Mouse (Mus musculus): ENCODE data around the gene Ankrd63. TPM values are rescaled to one million over a fixed set of nuclear protein-coding genes. Genes with fewer than 3 reads are reported as not detected.
"Not testable (repeated sequence)": the region's sequence is repeated elsewhere in the genome, so short reads cannot be mapped to it uniquely, and the experiment has no call there.

Gene Ankrd63
- total RNA-seq, 4 experiments from 2014 or later, result 0.11 to 0.84 (median 0.36) TPM

- DNase-seq, result no peak
These were observed 43.7 kb downstream of the Ankrd63 start for GRCm38 (mm10) chr2:118659998-118660452.

GRCm38 (mm10) chr2:118659493-118659892 is 44.3 kb downstream of the Ankrd63 start:
- no peak for DNase-seq

GRCm38 (mm10) chr2:118659077-118659476 is 44.7 kb downstream of the Ankrd63 start:
- peak; percentile 63 for DNase-seq

GRCm38 (mm10) chr2:118658457-118658856 is 45.3 kb downstream of the Ankrd63 start:
- no peak for DNase-seq

- DNase-seq, result no peak
These were observed 47.0 kb downstream of the Ankrd63 start for GRCm38 (mm10) chr2:118656688-118657281.

GRCm38 (mm10) chr2:118650697-118651096 is 53.1 kb downstream of the Ankrd63 start:
- not testable (repeated sequence) for DNase-seq

Other genes starting within 250 kb of the Ankrd63 start
- 100 to 1,000 TPM; 238 to 265 (median 255) TPM for gene Srp14, start 224.3 kb downstream of the Ankrd63 start, total RNA-seq (2022)
- gene Bmf, start 154.3 kb downstream of the Ankrd63 start, total RNA-seq (2022), result 10 to 100 TPM; 13.2 to 29.5 (median 19.2) TPM
- gene Bub1b, start 105.8 kb downstream of the Ankrd63 start, total RNA-seq (2022), result 1 to 10 TPM; 3.7 to 8.2 (median 4.8) TPM
- gene Pak6, start 40.7 kb downstream of the Ankrd63 start, total RNA-seq (2022), result 10 to 100 TPM; 27.0 to 35.6 (median 28.7) TPM
- 1 to 10 TPM; 2.0 to 4.1 (median 3.0) TPM for gene Plcb2, start 24.5 kb upstream of the Ankrd63 start, total RNA-seq (2022)
- 10 to 100 TPM; 36.3 to 48.6 (median 39.9) TPM for gene Inafm2, start 41.8 kb upstream of the Ankrd63 start, total RNA-seq (2022)
- gene Ccdc9b, start 58.7 kb upstream of the Ankrd63 start, total RNA-seq (2022), result 10 to 100 TPM in 2 of 4 experiments, 1 to 10 TPM in 2; 5.3 to 18.8 (median 11.2) TPM
- gene Phgr1, start 68.8 kb upstream of the Ankrd63 start, total RNA-seq (2022), result not detected
- gene Disp2, start 75.8 kb upstream of the Ankrd63 start, total RNA-seq (2022), result 10 to 100 TPM; 43.7 to 68.9 (median 51.7) TPM
- 1 to 10 TPM; 1.3 to 3.2 (median 2.5) TPM for gene Knstrn, start 110.0 kb upstream of the Ankrd63 start, total RNA-seq (2022)
- 100 to 1,000 TPM; 250 to 438 (median 309) TPM for gene Ivd, start 158.0 kb upstream of the Ankrd63 start, total RNA-seq (2022)
- 10 to 100 TPM; 51.1 to 62.8 (median 59.2) TPM for gene Bahd1, start 196.4 kb upstream of the Ankrd63 start, total RNA-seq (2022)
- gene Chst14, start 222.5 kb upstream of the Ankrd63 start, total RNA-seq (2022), result 10 to 100 TPM; 13.5 to 19.7 (median 16.7) TPM

All from adrenal gland, adult 8-10 months (tissue).